Mouse (Mus musculus): ENCODE results near the gene Sec14l1.

DNA sequence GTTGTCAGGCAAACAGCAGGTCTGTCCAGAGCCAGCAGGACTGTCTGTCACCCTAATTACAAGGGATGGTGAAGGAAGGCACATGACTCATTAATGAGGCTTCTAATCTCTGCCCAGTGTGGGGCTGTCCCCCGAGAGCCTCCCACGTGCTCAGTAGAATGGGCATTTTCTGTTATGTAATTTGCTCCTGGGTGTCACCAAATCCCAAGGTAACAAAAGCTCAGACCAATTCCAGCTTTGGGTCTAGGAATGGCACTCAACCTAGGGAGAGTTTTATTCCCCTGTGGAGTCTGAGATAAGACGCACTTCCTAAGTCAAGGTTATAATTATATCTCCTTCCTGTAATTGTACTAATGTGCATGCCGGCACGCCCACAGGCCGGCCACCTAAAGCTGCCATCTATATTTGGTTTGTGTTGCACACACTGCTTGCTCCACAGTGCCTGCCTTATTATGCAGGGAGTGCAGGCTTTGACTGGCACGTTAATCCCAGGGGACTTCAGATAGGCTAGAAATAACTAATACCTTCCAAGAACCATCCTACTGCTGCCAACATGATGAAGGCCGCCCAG is 13.5 kb upstream of the Sec14l1 start:
- TF ChIP-seq POLR2A (IDR thresholded peaks at IDR 0.05; ENCODE audit: low read depth, low read length): no peak
- TF ChIP-seq CTCF (IDR thresholded peaks at IDR 0.05; ENCODE audit: extremely low read depth, insufficient read length, insufficient replicate concordance, low read depth, low read length): no peak
